Mouse (Mus musculus) heart, postnatal 0 days (tissue): ENCODE measurements at regions not wholly inside any gene's neighbourhood (a gene's known extent, or its start where the extent isn't known, plus 50 kb on each side); places are given as distances from the start of the nearest gene placed in this dataset.

Source experiments
- ATAC-seq: fragments of 200-750 bp; cut with Nextera tagmentation; 2 replicates; pipeline ENCODE4 v1.8.0; 2017; ENCODE audit warnings: low read depth, moderate number of reproducible peaks, moderate library complexity; ENCODE audit not compliant: insufficient read depth
- DNase-seq: peaks from one replicate; pipeline ENCODE4 v3.0.0-alpha.2; 2016; ENCODE audit warnings: low spot score
- H3K27ac ChIP-seq: fragments of 300-500 bp; sonication (generic); 2 replicates; pipeline ENCODE4 v1.5.1; 2014; ENCODE audit warnings: low read depth, mild to moderate bottlenecking
- H3K27me3 ChIP-seq: fragments of 300-500 bp; sonication (generic); 2 replicates; pipeline ENCODE4 v1.6.1; 2014; ENCODE audit warnings: low read length, mixed read lengths; ENCODE audit not compliant: control insufficient read depth, insufficient read depth
- H3K36me3 ChIP-seq: fragments of 300-500 bp; sonication (generic); replicated peaks from 2 replicates; pipeline ENCODE4 v1.6.1; 2014; ENCODE audit warnings: low read length, mixed read lengths; ENCODE audit not compliant: control insufficient read depth, insufficient read depth
- H3K4me1 ChIP-seq: fragments of 300-500 bp; sonication (generic); 2 replicates; pipeline ENCODE4 v1.6.1; 2014; ENCODE audit warnings: antibody characterized with exemption; ENCODE audit not compliant: control insufficient read depth, insufficient read depth
- H3K4me2 ChIP-seq: fragments of 300-500 bp; sonication (generic); 2 replicates; pipeline ENCODE4 v1.6.1; 2014; ENCODE audit warnings: low read depth, mild to moderate bottlenecking, low read length, moderate library complexity
- H3K4me3 ChIP-seq: fragments of 300-500 bp; sonication (generic); 2 replicates; pipeline ENCODE4 v1.5.1; 2014; ENCODE audit warnings: low read depth, low read length
- H3K9ac ChIP-seq: fragments of 300-500 bp; sonication (generic); replicated peaks from 2 replicates; pipeline ENCODE4 v1.6.1; 2014; ENCODE audit warnings: low read depth, low read length, mixed read lengths
- H3K9me3 ChIP-seq: fragments of 300-500 bp; sonication (generic); replicated peaks from 2 replicates; pipeline ENCODE4 v1.6.1; 2016; ENCODE audit warnings: low read length; ENCODE audit not compliant: control insufficient read depth
- CTCF ChIP-seq: IDR thresholded peaks from 2 replicates; pipeline ENCODE4 v1.5.1; 2016; ENCODE audit warnings: antibody characterized with exemption, control low read depth, low read depth
- EP300 ChIP-seq: IDR thresholded peaks from 2 replicates; pipeline ENCODE4 v1.6.1; 2016; ENCODE audit warnings: antibody characterized with exemption, low read depth
- WGBS: fragments of 180-500 bp; shearing (Covaris S2); extraction: QIAGEN DNeasy Blood & Tissue Kit; methylation state at CpG from one replicate; pipeline ENCODE4 v1.1.7; 2014; 5-methylcytosine and 5-hydroxymethylcytosine counted together

- H3K4me2 ChIP-seq, result no peak overlapping the region; the same call in 1 of the 2 replicates
- 24% methylated on average over 5 of the region's 5 CpGs for WGBS
- DNase-seq (no peak), ATAC-seq (no peak)
- H3K27ac ChIP-seq, result no peak overlapping the region
- no peaks in the 10 kb centered on the region for H3K27me3 ChIP-seq
- H3K9ac ChIP-seq, result no peak overlapping the region
- no peaks in the 10 kb centered on the region for H3K36me3 ChIP-seq
- no peaks in the 10 kb centered on the region for H3K9me3 ChIP-seq
- TF ChIP-seq CTCF (no peak), EP300 (no peak)
- peaks cover 5% of the 10 kb centered on the region; the same call in 1 of the 2 replicates for H3K4me1 ChIP-seq
- no peak overlapping the region for H3K4me3 ChIP-seq
Observed at GRCm38 (mm10) chr17:4636796-4637353, 357.3 kb upstream of the Arid1b start.

- Histone ChIP-seq H3K36me3 (no peaks in the 10 kb centered on the region), H3K4me1 (peaks cover 5% of the 10 kb centered on the region; the same call in 1 of the 2 replicates), H3K4me3 (no peak overlapping the region), H3K9ac (no peak overlapping the region), H3K27me3 (no peaks in the 10 kb centered on the region), H3K4me2 (no peak overlapping the region), H3K9me3 (no peaks in the 10 kb centered on the region), H3K27ac (no peak overlapping the region)
- TF ChIP-seq CTCF (no peak), EP300 (no peak)
- DNase-seq (no peak), ATAC-seq (no peak)
- 86% methylated on average over 4 of the region's 4 CpGs for WGBS
Observed at GRCm38 (mm10) chr17:4639531-4639930, 354.6 kb upstream of the Arid1b start.

- Histone ChIP-seq H3K4me1 (peaks cover 5% of the 10 kb centered on the region; the same call in 1 of the 2 replicates), H3K4me3 (no peak overlapping the region), H3K27me3 (no peaks in the 10 kb centered on the region), H3K9ac (no peak overlapping the region), H3K36me3 (no peaks in the 10 kb centered on the region), H3K4me2 (no peak overlapping the region), H3K9me3 (no peaks in the 10 kb centered on the region), H3K27ac (no peak overlapping the region)
- ATAC-seq (no peak), DNase-seq (no peak)
- no peak for TF ChIP-seq CTCF
- no peak for TF ChIP-seq EP300
- WGBS, result 72% methylated on average over 7 of the region's 7 CpGs
Observed at GRCm38 (mm10) chr17:4640555-4640954, 353.6 kb upstream of the Arid1b start.

GRCm38 (mm10) chr17:4641166-4641565 lies 353.0 kb upstream of the Arid1b start:
- TF ChIP-seq CTCF (no peak), EP300 (no peak)
- H3K4me1 ChIP-seq, result peaks cover 5% of the 10 kb centered on the region; the same call in 1 of the 2 replicates
- DNase-seq (no peak), ATAC-seq (no peak)
- H3K27me3 ChIP-seq, result no peaks in the 10 kb centered on the region
- no peaks in the 10 kb centered on the region for H3K36me3 ChIP-seq
- no peaks in the 10 kb centered on the region for H3K9me3 ChIP-seq
- no peak overlapping the region for H3K4me2 ChIP-seq
- H3K27ac ChIP-seq, result no peak overlapping the region
- 77% methylated on average over 4 of the region's 4 CpGs for WGBS
- no peak overlapping the region for H3K4me3 ChIP-seq
- no peak overlapping the region for H3K9ac ChIP-seq

- WGBS, result 61% methylated on average over 1 of the region's 1 CpGs
- DNase-seq (no peak), ATAC-seq (no peak)
- Histone ChIP-seq H3K4me2 (no peak overlapping the region), H3K4me1 (no peaks in the 10 kb centered on the region), H3K36me3 (no peaks in the 10 kb centered on the region), H3K27ac (no peak overlapping the region), H3K9ac (no peak overlapping the region), H3K4me3 (no peak overlapping the region), H3K9me3 (no peaks in the 10 kb centered on the region), H3K27me3 (no peaks in the 10 kb centered on the region)
- TF ChIP-seq EP300 (no peak), CTCF (no peak)
Observed at GRCm38 (mm10) chr17:4642046-4642445, 352.1 kb upstream of the Arid1b start.

- Histone ChIP-seq H3K9me3 (no peaks in the 10 kb centered on the region), H3K27me3 (no peaks in the 10 kb centered on the region), H3K27ac (no peak overlapping the region), H3K4me1 (no peaks in the 10 kb centered on the region), H3K4me2 (no peak overlapping the region), H3K36me3 (no peaks in the 10 kb centered on the region), H3K9ac (no peak overlapping the region), H3K4me3 (no peak overlapping the region)
- 84% methylated on average over 6 of the region's 6 CpGs for WGBS
- DNase-seq, result no peak
- TF ChIP-seq CTCF (no peak), EP300 (no peak)
- ATAC-seq, result no peak
Observed at GRCm38 (mm10) chr17:4643343-4643742, 350.8 kb upstream of the Arid1b start.
